Mouse (Mus musculus) G1E (cell line): ENCODE data around the gene Bckdk. TPM values are rescaled to one million over a fixed set of nuclear protein-coding genes. Genes with fewer than 3 reads are reported as not detected.

Experiments used
- ATAC-seq: 2 replicates; pipeline ENCODE4 v1.8.0; 2016; ENCODE audit warnings: mild to moderate bottlenecking; ENCODE audit not compliant: insufficient number of reproducible peaks, poor library complexity, low FRiP score, severe bottlenecking; ENCODE audit errors: extremely low read depth
- DNase-seq: peaks from one replicate; pipeline ENCODE4 v3.0.0; 2012; ENCODE audit warnings: low spot score
- H3K27me3 ChIP-seq: 2 replicates; pipeline ENCODE4 v1.6.1; 2012; ENCODE audit warnings: mild to moderate bottlenecking, low read length, inconsistent platforms; ENCODE audit not compliant: insufficient read depth
- H3K36me3 ChIP-seq: replicated peaks from 2 replicates; pipeline ENCODE3; 2012; ENCODE audit warnings: mild to moderate bottlenecking, inconsistent platforms
- H3K4me1 ChIP-seq: 2 replicates; pipeline ENCODE4 v1.6.1; 2012; ENCODE audit warnings: low read depth, low read length, inconsistent platforms, mixed read lengths; ENCODE audit not compliant: insufficient read depth
- H3K4me3 ChIP-seq: 2 replicates; pipeline ENCODE4 v1.5.1; 2012; ENCODE audit warnings: low read depth, mild to moderate bottlenecking, inconsistent platforms, low read length, moderate library complexity, mixed read lengths
- H3K9me3 ChIP-seq: replicated peaks from 2 replicates; pipeline ENCODE4 v1.6.1; 2012; ENCODE audit warnings: inconsistent platforms
- CTCF ChIP-seq: IDR thresholded peaks from 2 replicates; pipeline ENCODE4 v1.5.1; 2012; ENCODE audit warnings: low read depth, low read length, inconsistent platforms, mixed read lengths
- GATA1 ChIP-seq: IDR thresholded peaks from 2 replicates; pipeline ENCODE4 v1.6.1; 2012; ENCODE audit warnings: borderline replicate concordance, low read length, inconsistent platforms, mixed read lengths
- GATA2 ChIP-seq: IDR thresholded peaks from 2 replicates; pipeline ENCODE4 v1.6.1; 2012; ENCODE audit warnings: low read depth, low read length, inconsistent platforms, borderline replicate concordance
- POLR2AphosphoS5 ChIP-seq: IDR thresholded peaks from 2 replicates; pipeline ENCODE4 v1.6.1; 2012; ENCODE audit warnings: low read depth, low read length, inconsistent platforms; ENCODE audit not compliant: insufficient replicate concordance
- TAL1 ChIP-seq: conservative IDR thresholded peaks from 2 replicates; pipeline ENCODE4 v1.6.1; 2012; ENCODE audit warnings: low read depth, low read length, inconsistent platforms, mixed read lengths
- polyA plus RNA-seq: library from polyadenylated mRNA; stranded (reverse); fragments of >175 nt; gene quantifications from 2 replicates; pipeline ENCODE4 v1.2.3, GENCODE M21; 2012
- total RNA-seq, 2 experiments: library from RNA; stranded (forward) in 1 of 2; stranded (reverse) in 1 of 2; fragments of 200-1000 nt in 1 of 2; fragments of >200 nt in 1 of 2; fragmentation: Nextera tagmentation in 1 of 2; gene quantifications; 2 replicates each; pipeline ENCODE4 v1.2.3; 2014 to 2017

Bckdk gene
- total and polyA plus RNA-seq, 3 experiments: 40.4 to 134 (median 73.4) TPM

GRCm38 (mm10) chr7:127874812-127875626 lies 28.9 kb upstream of the Bckdk start:
- Histone ChIP-seq H3K27me3 (no peaks in the 10 kb centered on the region), H3K9me3 (peaks cover 17% of the 10 kb centered on the region), H3K36me3 (peaks cover 62% of the 10 kb centered on the region), H3K4me3 (peak overlapping the region; percentile 92), H3K4me1 (peaks cover 69% of the 10 kb centered on the region)
- ATAC-seq (no peak), DNase-seq (no peak)
- no peak for TF ChIP-seq POLR2AphosphoS5
- no peak for TF ChIP-seq GATA1
- no peak for TF ChIP-seq TAL1
- no peak for TF ChIP-seq GATA2
- TF ChIP-seq CTCF: no peak

GRCm38 (mm10) chr7:127875627-127876001 lies 28.3 kb upstream of the Bckdk start:
- Histone ChIP-seq H3K9me3 (peaks cover 23% of the 10 kb centered on the region), H3K4me1 (peaks cover 67% of the 10 kb centered on the region), H3K27me3 (no peaks in the 10 kb centered on the region), H3K36me3 (peaks cover 62% of the 10 kb centered on the region), H3K4me3 (peak overlapping the region; percentile 92)
- TF ChIP-seq POLR2AphosphoS5 (no peak), GATA1 (no peak), CTCF (no peak), TAL1 (no peak), GATA2 (no peak)
- 0 out of 2 replicates have a peak, but pooled peaks have one; percentile 37 for ATAC-seq
- peak; percentile 87 for DNase-seq

- no peak for TF ChIP-seq TAL1
- no peak for TF ChIP-seq GATA1
- TF ChIP-seq CTCF: no peak
- TF ChIP-seq GATA2: no peak
- no peak for TF ChIP-seq POLR2AphosphoS5
- ATAC-seq: no peak
- Histone ChIP-seq H3K27me3 (no peaks in the 10 kb centered on the region), H3K4me3 (peak within 1 kb of the TSS; percentile 92), H3K4me1 (peaks cover 68% of the 10 kb centered on the region), H3K36me3 (peaks cover 63% of the 10 kb centered on the region), H3K9me3 (peaks cover 28% of the 10 kb centered on the region)
- DNase-seq: peak; percentile 92
Observed at GRCm38 (mm10) chr7:127876041-127876466, 27.8 kb upstream of the Bckdk start, which contains the start of gene Zfp646. TSS of gene Zfp646 (plus strand) at chr7:127876221.

GRCm38 (mm10) chr7:127876467-127877348 lies 27.2 kb upstream of the Bckdk start, which contains the start of gene Zfp668:
TSS of gene Zfp668 (minus strand) at chr7:127876828.
- Histone ChIP-seq H3K4me1 (peaks cover 72% of the 10 kb centered on the region), H3K36me3 (peaks cover 65% of the 10 kb centered on the region), H3K4me3 (peak within 1 kb of the TSS; percentile 92), H3K9me3 (peaks cover 32% of the 10 kb centered on the region), H3K27me3 (no peaks in the 10 kb centered on the region)
- no peak for TF ChIP-seq TAL1
- 0 out of 2 replicates have a peak, but pooled peaks have one; percentile 30 for TF ChIP-seq POLR2AphosphoS5
- ATAC-seq: peak; percentile 46
- peak; percentile 85 for DNase-seq

GRCm38 (mm10) chr7:127879301-127879700 lies 24.6 kb upstream of the Bckdk start:
- DNase-seq: no peak
- no peak overlapping the region for H3K4me3 ChIP-seq
- no peaks in the 10 kb centered on the region for H3K27me3 ChIP-seq
- H3K4me1 ChIP-seq: peaks cover 76% of the 10 kb centered on the region
- peaks cover 69% of the 10 kb centered on the region for H3K36me3 ChIP-seq
- no peak for ATAC-seq
- TF ChIP-seq GATA2: no peak
- no peak for TF ChIP-seq POLR2AphosphoS5
- TF ChIP-seq TAL1: no peak
- no peak for TF ChIP-seq GATA1
- no peak for TF ChIP-seq CTCF
- peaks cover 32% of the 10 kb centered on the region for H3K9me3 ChIP-seq

DNA sequence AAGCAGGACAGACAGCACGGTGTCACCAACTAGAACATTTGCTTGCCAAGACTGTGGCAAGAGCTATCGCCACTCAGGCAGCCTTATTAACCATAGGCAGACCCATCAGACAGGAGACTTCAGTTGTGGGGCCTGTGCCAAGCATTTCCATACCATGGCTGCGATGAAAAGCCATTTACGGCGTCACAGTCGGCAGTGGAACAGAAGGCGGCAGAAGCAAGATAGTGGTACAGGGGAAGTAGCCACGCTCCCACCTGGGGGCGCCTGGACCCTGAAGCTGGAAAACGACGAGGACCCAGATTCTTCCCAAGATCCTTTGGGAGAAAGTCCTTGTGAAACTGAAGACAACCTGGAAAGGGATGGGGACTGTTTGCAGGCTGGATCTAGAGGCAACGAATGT lies 23.5 kb upstream of the Bckdk start:
- TF ChIP-seq GATA2 (no peak), GATA1 (no peak), POLR2AphosphoS5 (no peak), CTCF (no peak), TAL1 (no peak)
- H3K4me1 ChIP-seq: peaks cover 76% of the 10 kb centered on the region
- H3K36me3 ChIP-seq: peaks cover 78% of the 10 kb centered on the region
- no peaks in the 10 kb centered on the region for H3K27me3 ChIP-seq
- ATAC-seq: no peak
- no peak overlapping the region for H3K4me3 ChIP-seq
- peaks cover 32% of the 10 kb centered on the region for H3K9me3 ChIP-seq
- no peak for DNase-seq
